Mouse (Mus musculus) right cerebral cortex, postnatal 14 days (tissue): ENCODE measurements around the gene Sfxn1.

Experiments used
- DNase-seq: peaks from one replicate; pipeline ENCODE4 v3.0.0; 2022

The Sfxn1 gene

GRCm38 (mm10) chr13:54077470-54078174 lies 6.0 kb downstream of the Sfxn1 start:
- DNase-seq, result no peak

GRCm38 (mm10) chr13:54079782-54080759 lies 8.4 kb downstream of the Sfxn1 start:
- no peak for DNase-seq

- DNase-seq, result no peak
These were observed 9.1 kb downstream of the Sfxn1 start for GRCm38 (mm10) chr13:54080785-54081184.

- DNase-seq, result no peak
These were observed 11.3 kb downstream of the Sfxn1 start for GRCm38 (mm10) chr13:54082946-54083345.

- DNase-seq, result no peak
These were observed 12.5 kb downstream of the Sfxn1 start for GRCm38 (mm10) chr13:54084178-54084577.

GRCm38 (mm10) chr13:54084826-54085225 lies 13.2 kb downstream of the Sfxn1 start:
- DNase-seq, result no peak

- no peak for DNase-seq
These were observed 13.6 kb downstream of the Sfxn1 start for GRCm38 (mm10) chr13:54085266-54085665.

GRCm38 (mm10) chr13:54091719-54092118 lies 20.1 kb downstream of the Sfxn1 start:
- DNase-seq, result no peak

GRCm38 (mm10) chr13:54094349-54094748 lies 22.7 kb downstream of the Sfxn1 start:
- no peak for DNase-seq

GRCm38 (mm10) chr13:54094963-54095362 lies 23.3 kb downstream of the Sfxn1 start:
- no peak for DNase-seq

- DNase-seq, result no peak
These were observed 24.1 kb downstream of the Sfxn1 start for GRCm38 (mm10) chr13:54095721-54096120.

GRCm38 (mm10) chr13:54097227-54097626 lies 25.6 kb downstream of the Sfxn1 start:
- DNase-seq, result no peak

- no peak for DNase-seq
These were observed 26.1 kb downstream of the Sfxn1 start for GRCm38 (mm10) chr13:54097797-54098196.

- no peak for DNase-seq
These were observed 29.6 kb downstream of the Sfxn1 start for GRCm38 (mm10) chr13:54101031-54101820.

- no peak for DNase-seq
These were observed 30.4 kb downstream of the Sfxn1 start for GRCm38 (mm10) chr13:54102061-54102460.

- DNase-seq, result no peak
These were observed 31.6 kb downstream of the Sfxn1 start for GRCm38 (mm10) chr13:54103271-54103670.

GRCm38 (mm10) chr13:54103866-54104265 lies 32.2 kb downstream of the Sfxn1 start:
- no peak for DNase-seq

- DNase-seq, result peak; percentile 83
These were observed 42.3 kb downstream of the Sfxn1 start for GRCm38 (mm10) chr13:54113819-54114550.

GRCm38 (mm10) chr13:54114931-54115330 lies 43.3 kb downstream of the Sfxn1 start:
- no peak for DNase-seq

- DNase-seq, result no peak
These were observed 44.1 kb downstream of the Sfxn1 start for GRCm38 (mm10) chr13:54115779-54116178.

- DNase-seq, result no peak
These were observed 46.7 kb downstream of the Sfxn1 start for GRCm38 (mm10) chr13:54118355-54118754.

- no peak for DNase-seq
These were observed 66.2 kb downstream of the Sfxn1 start for GRCm38 (mm10) chr13:54137756-54138410.
